Mouse (Mus musculus): ENCODE measurements around the gene Scamp3.

GRCm38 (mm10) chr3:89176421-89176820 is 852 bp upstream of the Scamp3 start:
- TF ChIP-seq CTCF (IDR thresholded peaks at IDR 0.05 in 2 of 3, conservative IDR thresholded peaks at IDR 0.05 in 1 of 3; ENCODE audit: control insufficient read depth in 1 of 3, insufficient read depth in 1 of 3, low read depth in 2 of 3, low read length in 3 of 3, poor library complexity in 1 of 3, severe bottlenecking in 1 of 3), result no peak
- TF ChIP-seq E2F4 (IDR thresholded peaks at IDR 0.05; ENCODE audit: borderline replicate concordance, low read depth, low read length), result no peak
- TF ChIP-seq POLR2A (IDR thresholded peaks at IDR 0.05; ENCODE audit: control insufficient read depth in 1 of 2, insufficient read depth in 1 of 2, low read depth in 1 of 2, low read length in 2 of 2, poor library complexity in 1 of 2), result no peak
- no peak for TF ChIP-seq UBTF (IDR thresholded peaks at IDR 0.05; ENCODE audit: borderline replicate concordance, insufficient read depth, low read depth, low read length)
- TF ChIP-seq GATA1 (IDR thresholded peaks at IDR 0.05; ENCODE audit: low read depth, low read length), result no peak
- TF ChIP-seq RCOR1 (IDR thresholded peaks at IDR 0.05; ENCODE audit: low read depth, low read length), result no peak
- TF ChIP-seq HCFC1 (IDR thresholded peaks at IDR 0.05; ENCODE audit: low read depth, low read length), result no peak
- TF ChIP-seq POLR2AphosphoS2 (IDR thresholded peaks at IDR 0.05; ENCODE audit: low read length), result no peak
- no peak for TF ChIP-seq CHD1 (IDR thresholded peaks at IDR 0.05; ENCODE audit: low read depth, low read length)
- no peak for TF ChIP-seq JUND (IDR thresholded peaks at IDR 0.05; ENCODE audit: low read depth, low read length)
- no peak for TF ChIP-seq POLR2AphosphoS5 (IDR thresholded peaks at IDR 0.05; ENCODE audit: borderline replicate concordance, low read depth, low read length)
- no peak for TF ChIP-seq MAFK (IDR thresholded peaks at IDR 0.05; ENCODE audit: borderline replicate concordance, low read depth, low read length)
- no peak for TF ChIP-seq MAX (IDR thresholded peaks at IDR 0.05; ENCODE audit: low read length)
